Mouse (Mus musculus) olfactory bulb, adult 2 months (tissue): ENCODE measurements around the gene Rassf8.

Experiments used
- CTCF ChIP-seq: fragments of 200-500 bp; IDR thresholded peaks from 2 replicates; pipeline ENCODE4 v1.5.1; 2012; ENCODE audit warnings: low read depth, mild to moderate bottlenecking, low read length, moderate library complexity; ENCODE audit not compliant: insufficient read depth
- POLR2A ChIP-seq: fragments of 200-500 bp; IDR thresholded peaks from 2 replicates; pipeline ENCODE4 v1.6.1; 2012; ENCODE audit warnings: mild to moderate bottlenecking, low read depth, low read length, moderate library complexity; ENCODE audit not compliant: insufficient read depth

GRCm38 (mm10) chr6:145862739-145863064 is 116.2 kb downstream of the Rassf8 start:
- TF ChIP-seq CTCF (no peak), POLR2A (no peak)
